Mouse (Mus musculus) cerebellum, adult (tissue): ENCODE measurements around the gene Xiap.
"Not testable (repeated sequence)": the region's sequence is repeated elsewhere in the genome, so short reads cannot be mapped to it uniquely, and the experiment has no call there.

Source experiments
- ATAC-seq: cut with Nextera tagmentation; 2 replicates; pipeline ENCODE4 v1.9.2; 2017; ENCODE audit warnings: mild to moderate bottlenecking, moderate library complexity, mixed read lengths; ENCODE audit not compliant: insufficient number of reproducible peaks, low FRiP score, low TSS enrichment

The Xiap gene

GRCm38 (mm10) chrX:42059282-42060068, at the start of gene Xiap:
TSS of gene Xiap (plus strand) at chrX:42059679.
- ATAC-seq: no peak

DNA sequence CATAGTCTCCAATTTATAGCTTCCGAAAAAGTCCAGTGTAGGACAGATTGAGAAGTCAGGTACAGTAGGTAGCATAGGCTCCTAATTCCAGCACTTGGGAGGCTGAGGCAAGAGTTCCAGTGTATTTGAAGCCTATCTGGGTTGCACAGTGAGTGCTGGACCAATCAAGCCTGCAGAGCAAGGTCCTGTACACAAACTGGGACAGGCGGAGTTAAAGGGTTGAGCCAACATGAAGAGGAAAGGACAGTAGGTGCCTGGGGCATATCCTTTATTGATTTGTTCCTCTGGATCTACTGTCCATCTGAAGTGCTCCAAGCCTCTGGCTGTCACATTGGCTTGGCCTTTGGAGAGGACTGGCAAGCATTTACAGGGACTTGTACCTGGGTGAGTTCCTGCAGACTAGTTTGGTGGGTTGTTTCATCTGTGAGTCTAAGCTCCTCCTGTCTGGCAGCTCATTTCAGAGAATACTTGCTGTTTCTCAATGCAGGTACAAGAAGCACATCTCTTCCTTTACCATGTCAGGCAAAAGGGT, 46.7 kb upstream of the Xiap start:
- ATAC-seq: no peak

DNA sequence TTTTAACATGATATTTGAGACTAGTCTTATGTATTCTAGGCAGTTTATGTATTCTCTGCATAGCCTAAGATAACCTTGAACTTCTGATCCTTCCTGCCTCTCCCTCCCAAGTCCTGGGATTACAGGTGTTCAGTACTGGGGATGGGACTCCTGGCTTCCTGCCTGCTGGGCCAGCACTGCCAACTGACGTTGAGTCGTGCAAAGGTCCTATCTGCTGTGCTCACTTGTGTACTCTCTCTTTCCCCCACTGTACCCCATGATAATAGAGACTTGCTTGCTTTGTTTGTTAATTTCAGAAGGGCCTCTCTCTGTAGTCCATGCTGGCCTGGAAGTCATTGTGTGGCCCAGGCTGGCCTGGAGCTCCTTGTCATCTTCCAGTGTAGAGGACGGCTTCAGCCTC, 45.7 kb upstream of the Xiap start:
- ATAC-seq: no peak

DNA sequence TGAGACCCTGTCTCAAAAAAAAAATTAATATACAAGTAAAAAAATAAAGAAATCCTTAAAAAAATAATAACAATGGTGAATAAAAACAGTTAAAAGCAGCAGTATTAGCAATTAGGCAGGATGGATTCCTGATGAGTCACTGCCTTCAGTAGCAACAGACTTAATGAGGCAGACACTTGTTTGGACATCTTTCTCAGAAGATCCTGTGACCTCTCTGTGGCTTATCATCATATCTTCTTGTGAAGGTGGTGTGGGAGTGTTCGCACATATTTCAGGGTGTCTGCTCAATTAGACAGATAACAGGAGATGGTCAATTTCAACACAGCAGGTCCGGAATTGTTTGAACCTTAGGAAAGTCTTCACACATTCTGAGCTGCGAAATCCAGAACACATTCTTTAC, 45.0 kb upstream of the Xiap start:
- ATAC-seq: no peak

GRCm38 (mm10) chrX:42018030-42018429, 41.4 kb upstream of the Xiap start:
- ATAC-seq: no peak

DNA sequence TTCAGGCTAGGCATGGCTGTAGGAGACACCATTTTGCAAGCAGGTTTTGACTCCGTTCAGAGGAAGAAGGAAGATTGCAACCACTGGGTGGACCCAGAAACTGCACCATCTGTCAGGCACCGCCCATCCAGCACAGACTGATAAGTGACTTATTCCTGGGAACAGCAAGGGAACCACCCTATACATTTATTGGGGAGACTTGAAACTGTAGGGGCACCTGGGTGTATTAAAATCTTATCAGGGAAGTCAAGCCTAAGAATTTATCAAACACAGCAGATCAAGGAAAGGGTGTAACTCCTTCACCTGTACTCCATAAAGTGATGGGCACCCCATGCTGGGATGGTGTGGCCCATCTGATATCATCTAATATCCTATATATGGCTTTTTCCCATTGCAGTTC, 40.0 kb upstream of the Xiap start:
- ATAC-seq: no peak

DNA sequence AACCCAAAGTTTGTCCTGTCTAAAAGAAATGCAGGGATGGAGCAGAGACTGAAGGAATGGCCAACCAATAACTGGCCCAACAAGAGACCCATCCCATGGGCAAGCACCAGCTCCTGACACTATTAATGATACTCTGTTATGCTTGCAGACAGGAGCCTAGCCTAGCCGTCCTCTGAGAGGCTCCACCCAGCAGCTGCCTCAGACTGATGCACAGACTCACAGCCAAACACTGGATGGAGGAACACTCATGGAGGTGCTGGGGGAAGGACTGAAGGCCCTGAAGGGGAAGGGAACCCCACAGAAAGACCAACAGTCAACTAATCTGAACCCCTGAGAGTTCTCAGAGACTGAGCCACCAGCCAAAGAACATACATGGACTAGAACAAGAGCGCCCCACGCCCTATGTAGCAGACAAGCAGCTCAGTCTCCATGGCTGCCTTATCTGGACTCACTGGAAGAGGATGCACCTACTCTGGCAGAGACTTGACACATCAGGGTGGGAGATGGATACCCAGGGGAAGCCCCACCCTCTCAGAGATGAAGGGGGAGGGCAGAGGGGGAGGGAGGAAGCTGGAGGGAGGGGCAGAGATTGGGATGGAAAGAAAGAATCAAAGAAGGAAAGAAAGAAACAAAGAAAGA, 33.6 kb upstream of the Xiap start:
- ATAC-seq: not testable (repeated sequence)

- ATAC-seq: not testable (repeated sequence)
Measured at GRCm38 (mm10) chrX:42026981-42027380, 32.5 kb upstream of the Xiap start.

- ATAC-seq: peak; percentile 58; the same call in 1 of the 2 replicates
Measured at GRCm38 (mm10) chrX:42033111-42033693, 26.3 kb upstream of the Xiap start.

DNA sequence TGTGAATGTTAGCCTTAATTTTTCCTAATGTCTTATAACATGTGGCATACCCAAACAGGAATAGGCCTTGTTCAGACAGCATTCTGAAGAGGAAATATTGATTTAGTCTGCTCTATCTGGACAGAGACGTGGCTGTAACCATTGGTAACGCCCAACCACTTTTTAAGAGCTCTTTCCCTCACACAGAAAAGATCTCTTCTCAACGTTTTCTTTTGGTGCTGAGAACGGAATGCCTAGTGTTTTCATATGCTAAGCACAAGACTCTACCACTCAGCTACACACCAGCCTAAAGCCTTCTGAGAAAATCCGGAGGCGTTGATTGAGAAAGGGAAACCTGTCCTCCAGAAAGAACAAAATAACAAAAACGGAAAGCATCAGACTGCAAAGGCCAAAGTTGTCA, 25.6 kb upstream of the Xiap start:
- ATAC-seq: no peak

DNA sequence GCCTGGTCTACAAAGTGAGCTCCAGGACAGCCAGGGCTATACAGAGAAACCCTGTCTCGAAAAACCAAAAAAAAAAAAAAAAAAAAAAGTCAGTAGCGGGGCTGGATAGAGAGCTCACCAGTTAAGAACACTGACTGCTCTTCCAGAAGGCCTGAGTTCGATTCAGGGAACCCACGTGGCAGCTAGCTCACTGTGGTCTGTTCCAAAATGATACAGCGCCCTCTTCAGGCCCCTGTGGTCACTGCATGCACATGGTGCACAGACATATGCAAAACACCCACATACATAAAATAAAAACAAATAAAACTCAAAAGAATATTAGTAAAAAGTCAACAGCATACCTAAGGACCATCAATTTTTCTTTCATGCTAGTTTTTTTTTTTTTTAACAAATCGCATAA, 20.0 kb upstream of the Xiap start:
- ATAC-seq: no peak

- no peak for ATAC-seq
Measured at GRCm38 (mm10) chrX:42044935-42045334, 14.5 kb upstream of the Xiap start.

DNA sequence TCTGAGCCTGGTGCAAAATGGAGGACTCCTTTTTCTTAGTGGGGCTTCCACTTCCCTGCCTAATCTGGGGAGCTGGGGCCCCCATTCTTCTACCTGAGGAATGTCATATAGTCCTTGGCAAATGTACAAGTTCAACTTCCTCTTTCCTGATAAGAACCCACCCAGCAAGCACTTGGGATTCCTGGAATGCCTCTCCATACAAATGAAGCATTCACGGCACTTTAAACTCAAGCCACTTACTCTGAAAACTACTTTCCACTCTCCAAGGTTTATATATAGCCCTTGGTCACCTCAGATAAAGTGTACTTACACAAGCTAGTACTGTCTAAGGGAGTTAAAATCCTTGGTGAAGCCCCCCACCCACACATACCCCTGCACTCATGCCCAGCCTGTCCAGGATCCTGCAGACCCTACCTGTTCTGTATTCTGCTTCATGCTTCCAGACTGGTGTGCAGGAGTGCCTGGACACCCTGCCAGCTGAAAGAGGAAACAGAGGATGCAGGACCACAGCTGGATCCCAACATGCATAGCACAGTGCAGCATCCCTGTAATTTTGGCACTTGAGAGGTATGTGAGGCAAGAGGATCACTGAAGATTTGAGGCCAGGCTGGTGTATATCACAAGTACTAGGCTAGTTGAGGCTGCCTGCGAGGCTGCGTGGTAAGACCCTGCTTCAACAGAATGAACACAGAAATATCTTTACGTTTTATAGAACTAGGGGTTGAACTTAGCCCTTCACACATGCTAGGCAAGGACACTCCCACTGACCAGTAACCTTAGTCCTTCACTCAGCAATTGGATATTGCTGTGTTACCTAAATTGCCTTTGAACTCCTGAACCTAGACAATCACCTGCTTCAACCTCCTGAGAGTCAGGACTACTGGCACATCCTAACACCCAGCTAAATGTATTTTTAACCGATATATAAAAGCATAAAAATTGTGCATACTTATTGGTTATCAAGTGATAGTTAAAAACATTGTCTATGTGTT, 8.5 kb upstream of the Xiap start:
- no peak for ATAC-seq

- no peak for ATAC-seq
Measured at GRCm38 (mm10) chrX:42057012-42057411, 2.5 kb upstream of the Xiap start.

- ATAC-seq: no peak
Measured at GRCm38 (mm10) chrX:42057873-42058272, 1.6 kb upstream of the Xiap start.

GRCm38 (mm10) chrX:42063621-42064020, 4.1 kb downstream of the Xiap start:
- ATAC-seq: no peak

DNA sequence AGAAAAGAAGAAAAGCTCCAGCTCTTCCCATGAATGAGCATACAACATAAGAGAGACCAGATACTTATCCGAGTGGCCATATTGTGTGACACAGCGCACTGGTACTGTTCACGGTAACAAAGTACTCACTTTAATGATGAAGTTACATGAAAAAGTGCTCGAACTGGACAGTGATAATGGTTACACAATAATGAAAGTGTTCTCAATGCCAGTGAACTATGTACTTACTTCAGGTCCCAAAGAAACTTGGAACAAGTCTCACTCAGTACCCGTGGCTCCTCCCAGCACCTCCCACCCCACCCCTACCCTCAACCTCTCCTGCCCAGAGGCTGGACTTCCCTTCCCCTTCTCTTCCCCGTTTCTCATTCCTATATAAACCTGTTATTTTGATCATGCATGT, 5.6 kb downstream of the Xiap start:
- no peak for ATAC-seq

GRCm38 (mm10) chrX:42066771-42067170, 7.3 kb downstream of the Xiap start:
- no peak for ATAC-seq

- peak; percentile 68 for ATAC-seq
Measured at GRCm38 (mm10) chrX:42067791-42068200, 8.3 kb downstream of the Xiap start.

- peak; percentile 83 for ATAC-seq
Measured at GRCm38 (mm10) chrX:42068201-42068874, 8.9 kb downstream of the Xiap start.
